Mouse (Mus musculus) limb, embryonic 10.5 days (tissue): ENCODE results near the gene Gm49373. TPM values are rescaled to one million over a fixed set of nuclear protein-coding genes. Genes with fewer than 3 reads are reported as not detected.

Source experiments
- DNase-seq: peaks from one replicate; pipeline ENCODE4 v3.0.0-alpha.2; 2017; ENCODE audit warnings: low spot score
- H3K27ac ChIP-seq: fragments of 300-500 bp; sonication (generic); 2 replicates; pipeline ENCODE4 v1.5.1; 2016; ENCODE audit warnings: mild to moderate bottlenecking
- H3K27me3 ChIP-seq: fragments of 300-500 bp; sonication (generic); 2 replicates; pipeline ENCODE4 v1.6.1; 2016; ENCODE audit warnings: low read depth, mild to moderate bottlenecking; ENCODE audit not compliant: poor library complexity, severe bottlenecking
- H3K36me3 ChIP-seq: fragments of 300-500 bp; sonication (generic); 2 replicates; pipeline ENCODE4 v1.6.1; 2016; ENCODE audit warnings: mild to moderate bottlenecking, moderate library complexity
- H3K4me1 ChIP-seq: fragments of 300-500 bp; sonication (generic); 2 replicates; pipeline ENCODE4 v1.6.1; 2016
- H3K4me3 ChIP-seq: fragments of 300-500 bp; sonication (generic); 2 replicates; pipeline ENCODE4 v1.5.1; 2016; ENCODE audit warnings: mild to moderate bottlenecking, moderate library complexity
- H3K9me3 ChIP-seq: fragments of 300-500 bp; sonication (generic); replicated peaks from 2 replicates; pipeline ENCODE4 v1.6.1; 2016; ENCODE audit warnings: mild to moderate bottlenecking
- WGBS: fragments of 180-500 bp; shearing (Covaris S2); methylation state at CpG from one replicate; pipeline ENCODE4 v1.1.7; 2016; 5-methylcytosine and 5-hydroxymethylcytosine counted together
- microRNA counts: library from miRNA; unstranded; fragments of <30 nt; microRNA quantifications from one replicate; lab custom pipeline; 2017
- microRNA-seq: library from miRNA; unstranded; fragments of <30 nt; microRNA quantifications from one replicate; pipeline ENCODE4, GENCODE M21; 2017
- polyA plus RNA-seq: library from polyadenylated mRNA; unstranded; fragments of >200 nt; fragmentation: Nextera tagmentation; extraction: Ambion mirVana; gene quantifications from 2 replicates; pipeline ENCODE4 v1.2.1, GENCODE M21; 2016

Gene Gm49373
- polyA plus RNA-seq, 1 experiment from 2014 or later: 0.81 TPM

GRCm38 (mm10) chr9:21017177-21017575, 55.7 kb downstream of the Gm49373 start:
- no peak overlapping the region for H3K27ac ChIP-seq
- WGBS: 39% methylated on average over 4 of the region's 4 CpGs
- H3K27me3 ChIP-seq: peaks cover 80% of the 10 kb centered on the region
- no peaks in the 10 kb centered on the region for H3K9me3 ChIP-seq
- no peaks in the 10 kb centered on the region for H3K36me3 ChIP-seq
- H3K4me1 ChIP-seq: peaks cover 20% of the 10 kb centered on the region
- DNase-seq: no peak
- H3K4me3 ChIP-seq: no peak overlapping the region

DNA sequence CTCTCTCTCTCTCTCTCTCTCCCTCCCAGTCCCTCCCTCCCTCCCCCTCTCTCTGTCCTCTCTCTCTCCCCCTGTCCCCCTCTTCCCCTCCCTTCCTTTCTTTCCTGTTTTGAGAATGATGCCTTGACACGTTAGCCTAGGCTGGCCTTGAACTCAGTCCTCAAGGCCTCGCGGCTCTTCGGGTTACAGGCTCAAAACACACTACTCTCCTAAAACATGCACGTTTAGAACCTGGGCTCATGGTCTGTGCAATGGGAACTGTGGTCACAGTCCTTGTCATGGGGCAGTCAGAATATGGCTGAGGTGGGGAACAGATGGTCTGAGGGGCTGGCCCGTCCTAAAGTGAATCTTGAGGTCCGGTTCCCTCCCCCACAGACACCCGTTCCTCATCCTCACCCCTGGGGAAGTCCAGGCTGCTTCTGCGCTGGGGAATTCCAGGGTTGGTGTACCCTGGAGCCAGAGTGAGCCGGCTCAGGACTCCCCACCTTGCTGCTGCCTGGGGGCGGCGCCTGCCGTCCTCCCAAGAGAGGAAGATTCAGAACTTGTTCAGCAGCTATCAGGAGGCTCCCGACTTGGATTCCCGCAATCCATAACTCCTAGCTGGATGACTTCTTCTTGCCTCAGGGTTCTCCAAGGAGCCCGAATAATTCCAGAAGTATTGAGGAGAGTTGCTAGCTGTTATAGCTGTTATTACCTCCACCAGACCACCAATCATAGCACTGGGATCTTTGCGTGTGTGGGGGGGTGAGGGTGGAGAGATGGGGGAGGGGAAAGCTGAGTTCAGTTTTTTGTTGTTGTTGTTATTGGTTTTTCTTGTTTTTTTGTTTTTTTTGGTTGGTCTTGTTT, 56.3 kb downstream of the Gm49373 start:
- WGBS: 4% methylated on average over 17 of the region's 17 CpGs
- H3K9me3 ChIP-seq: no peaks in the 10 kb centered on the region
- H3K27me3 ChIP-seq: peaks cover 79% of the 10 kb centered on the region
- no peak for DNase-seq
- H3K27ac ChIP-seq: no peak overlapping the region
- no peaks in the 10 kb centered on the region for H3K36me3 ChIP-seq
- peaks cover 23% of the 10 kb centered on the region for H3K4me1 ChIP-seq
- H3K4me3 ChIP-seq: peak overlapping the region; percentile 41

- Histone ChIP-seq H3K27me3 (peaks cover 79% of the 10 kb centered on the region), H3K9me3 (no peaks in the 10 kb centered on the region), H3K27ac (peak within 1 kb of the TSS; percentile 11; the same call in 1 of the 2 replicates), H3K36me3 (no peaks in the 10 kb centered on the region), H3K4me3 (peak within 1 kb of the TSS; percentile 41), H3K4me1 (peaks cover 23% of the 10 kb centered on the region)
- WGBS: under 1% methylated on average over 30 of the region's 30 CpGs
- peak; percentile 57 for DNase-seq
Measured at GRCm38 (mm10) chr9:21015571-21016130, 57.2 kb downstream of the Gm49373 start, which contains the start of gene Icam1. TSS of gene Icam1 (plus strand) at chr9:21015985.

DNA sequence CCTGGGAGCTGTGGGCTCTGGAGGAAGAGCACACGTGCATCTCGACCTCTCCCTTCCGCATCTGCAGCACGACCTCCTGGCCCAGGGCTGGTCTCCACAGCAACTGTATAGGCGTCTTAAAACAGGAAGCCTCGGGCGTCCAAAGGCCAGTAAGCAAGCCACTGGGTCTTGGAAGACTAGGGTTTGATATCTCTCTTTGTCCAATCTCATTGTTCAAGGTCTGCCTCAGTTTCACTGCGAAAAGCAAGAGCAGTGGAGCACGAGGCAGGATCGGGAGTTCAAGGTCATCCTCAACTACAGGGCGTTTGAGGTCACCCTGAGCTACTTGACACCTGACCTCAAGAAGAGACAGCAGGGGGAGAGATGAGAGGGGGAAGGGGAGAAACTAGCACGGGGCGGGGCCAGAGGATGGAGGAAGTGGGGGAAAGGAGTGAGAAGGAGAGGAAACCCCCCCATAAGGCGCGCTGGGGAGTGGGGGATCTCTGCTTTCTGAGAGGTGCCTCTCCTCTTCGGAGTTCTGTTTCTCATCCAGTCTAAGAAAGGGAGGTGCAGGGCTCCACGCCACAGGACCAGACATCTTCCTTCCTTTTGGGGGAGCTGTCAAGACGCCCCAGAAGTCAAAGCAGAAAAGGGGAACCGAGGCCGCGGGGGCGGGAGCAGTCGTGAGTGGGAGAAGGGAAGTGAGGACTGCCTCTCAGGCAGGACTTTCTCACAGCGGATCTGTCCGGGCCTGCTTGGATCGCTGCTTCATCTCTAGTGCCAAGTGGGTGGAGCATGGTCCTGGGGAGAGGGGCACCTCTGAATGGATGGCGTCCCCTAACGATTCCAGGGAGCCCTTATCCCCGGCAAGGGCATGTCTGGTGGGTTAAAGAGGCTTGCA, 58.0 kb downstream of the Gm49373 start:
- no peaks in the 10 kb centered on the region for H3K36me3 ChIP-seq
- no peak for DNase-seq
- no peaks in the 10 kb centered on the region for H3K9me3 ChIP-seq
- H3K4me3 ChIP-seq: peak overlapping the region; percentile 41
- H3K27ac ChIP-seq: peak overlapping the region; percentile 11; the same call in 1 of the 2 replicates
- H3K27me3 ChIP-seq: peaks cover 77% of the 10 kb centered on the region
- peaks cover 23% of the 10 kb centered on the region for H3K4me1 ChIP-seq
- 2% methylated on average over 29 of the region's 29 CpGs for WGBS

MicroRNA genes within 50 kb of the gene (microRNA counts, 519-probe panel; counts per million panel counts)
- microRNA mmu-miR-1900 (lab: Ali Mortazavi, UCI): 4,838 counts per million, percentile 84 among the panel's probes with 10 or more counts

Small RNA genes lying within 50 kb of the gene (microRNA-seq; reads per million reads assigned to microRNA genes)
- gene Mir1900 (not detected), gene Mir7082 (2.9 reads per million, percentile 1 among the genes with 10 or more reads in this experiment)

Other genes starting within 250 kb of the Gm49373 start
- 1.7 and 1.8 TPM in 2 replicates for gene A230050P20Rik, start 204.5 kb downstream of the Gm49373 start, polyA plus RNA-seq
- gene Angptl6, start 193.4 kb downstream of the Gm49373 start, polyA plus RNA-seq: 2.4 and 2.9 TPM in 2 replicates
- 103 and 121 TPM in 2 replicates for gene Ppan, start 184.9 kb downstream of the Gm49373 start, polyA plus RNA-seq
- 415 and 453 TPM in 2 replicates for gene Eif3g, start 174.5 kb downstream of the Gm49373 start, polyA plus RNA-seq
- 173 and 178 TPM in 2 replicates for gene Dnmt1, start 113.2 kb downstream of the Gm49373 start, polyA plus RNA-seq
- 47.6 and 53.7 TPM in 2 replicates for gene S1pr2, start 96.3 kb downstream of the Gm49373 start, polyA plus RNA-seq
- gene Mrpl4, start 70.4 kb downstream of the Gm49373 start, polyA plus RNA-seq: 177 and 190 TPM in 2 replicates
- gene Icam1, start 57.1 kb downstream of the Gm49373 start, polyA plus RNA-seq: 6.2 and 7.6 TPM in 2 replicates
- 5.1 and 5.4 TPM in 2 replicates for gene Icam4, start 43.7 kb downstream of the Gm49373 start, polyA plus RNA-seq
- gene Icam5, start 41.0 kb downstream of the Gm49373 start, polyA plus RNA-seq: 0.05 TPM in 1 of 2 replicates, not detected in the other
- 0.61 and 2.5 TPM in 2 replicates for gene Zglp1, start 6.0 kb downstream of the Gm49373 start, polyA plus RNA-seq
- gene Fdx1l, start 518 bp upstream of the Gm49373 start, polyA plus RNA-seq: 69.5 and 74.7 TPM in 2 replicates
- 5.4 TPM in 2 replicates for gene Gm38431, start 18.9 kb upstream of the Gm49373 start, polyA plus RNA-seq
- 109 and 115 TPM in 2 replicates for gene Raver1, start 18.9 kb upstream of the Gm49373 start, polyA plus RNA-seq
- 11.5 and 15.3 TPM in 2 replicates for gene Tyk2, start 58.1 kb upstream of the Gm49373 start, polyA plus RNA-seq
- 434 and 487 TPM in 2 replicates for gene Cdc37, start 76.9 kb upstream of the Gm49373 start, polyA plus RNA-seq
- 3.6 and 4.5 TPM in 2 replicates for gene Pde4a, start 92.6 kb upstream of the Gm49373 start, polyA plus RNA-seq
- gene Keap1, start 166.3 kb upstream of the Gm49373 start, polyA plus RNA-seq: 50.4 and 61.7 TPM in 2 replicates
- 0.15 and 0.33 TPM in 2 replicates for gene S1pr5, start 175.3 kb upstream of the Gm49373 start, polyA plus RNA-seq
- 38.5 and 41.3 TPM in 2 replicates for gene Atg4d, start 192.2 kb upstream of the Gm49373 start, polyA plus RNA-seq
- 18.9 and 19.1 TPM in 2 replicates for gene Kri1, start 214.9 kb upstream of the Gm49373 start, polyA plus RNA-seq
- gene Cdkn2d, start 218.3 kb upstream of the Gm49373 start, polyA plus RNA-seq: 32.7 and 38.0 TPM in 2 replicates
- gene Ap1m2, start 239.2 kb upstream of the Gm49373 start, polyA plus RNA-seq: 7.8 and 8.6 TPM in 2 replicates
- 68.5 and 81.1 TPM in 2 replicates for gene Slc44a2, start 247.6 kb upstream of the Gm49373 start, polyA plus RNA-seq